Mouse (Mus musculus) heart, embryonic 12.5 days (tissue): ENCODE results near the gene Bet1l. TPM values are rescaled to one million over a fixed set of nuclear protein-coding genes. Genes with fewer than 3 reads are reported as not detected.
A peak's percentile ranks its signal among the peaks of the same experiment; 100 is the strongest.
"Not testable (repeated sequence)": the region's sequence is repeated elsewhere in the genome, so short reads cannot be mapped to it uniquely, and the experiment has no call there.

Experiments
- ATAC-seq: fragments of 200-750 bp; cut with Nextera tagmentation; 2 replicates; pipeline ENCODE4 v1.8.0; 2017; ENCODE audit warnings: moderate TSS enrichment, moderate library complexity; ENCODE audit not compliant: insufficient number of reproducible peaks, low FRiP score
- H3K27ac ChIP-seq: fragments of 300-500 bp; sonication (generic); 2 replicates; pipeline ENCODE4 v1.5.1; 2016; ENCODE audit warnings: mild to moderate bottlenecking, moderate library complexity; ENCODE audit not compliant: poor library complexity, severe bottlenecking
- H3K27me3 ChIP-seq: fragments of 300-500 bp; sonication (generic); replicated peaks from 2 replicates; pipeline ENCODE4 v1.6.1; 2016; ENCODE audit warnings: mild to moderate bottlenecking, moderate library complexity
- H3K36me3 ChIP-seq: fragments of 300-500 bp; sonication (generic); 2 replicates; pipeline ENCODE4 v1.6.1; 2016; ENCODE audit warnings: mild to moderate bottlenecking, moderate library complexity
- H3K4me1 ChIP-seq: fragments of 300-500 bp; sonication (generic); replicated peaks from 2 replicates; pipeline ENCODE4 v1.6.1; 2016; ENCODE audit warnings: mild to moderate bottlenecking
- H3K4me2 ChIP-seq: fragments of 300-500 bp; sonication (generic); 2 replicates; pipeline ENCODE4 v1.6.1; 2016; ENCODE audit warnings: mild to moderate bottlenecking, moderate library complexity
- H3K4me3 ChIP-seq: fragments of 300-500 bp; sonication (generic); 2 replicates; pipeline ENCODE4 v1.5.1; 2016; ENCODE audit warnings: mild to moderate bottlenecking
- H3K9ac ChIP-seq: fragments of 300-500 bp; sonication (generic); 2 replicates; pipeline ENCODE4 v1.6.1; 2016; ENCODE audit warnings: mild to moderate bottlenecking, moderate library complexity
- H3K9me3 ChIP-seq: fragments of 300-500 bp; sonication (generic); replicated peaks from 2 replicates; pipeline ENCODE4 v1.6.1; 2016; ENCODE audit warnings: mild to moderate bottlenecking, moderate library complexity
- WGBS: fragments of 180-500 bp; shearing (Covaris S2); methylation state at CpG from one replicate; pipeline ENCODE4 v1.1.7; 2016; 5-methylcytosine and 5-hydroxymethylcytosine counted together
- polyA plus RNA-seq: library from polyadenylated mRNA; unstranded; fragments of >200 nt; fragmentation: Nextera tagmentation; extraction: Ambion mirVana; gene quantifications from 2 replicates; pipeline ENCODE4 v1.2.1, GENCODE M21; 2016

The Bet1l gene
- polyA plus RNA-seq, 1 experiment from 2014 or later: 27.7 TPM

DNA sequence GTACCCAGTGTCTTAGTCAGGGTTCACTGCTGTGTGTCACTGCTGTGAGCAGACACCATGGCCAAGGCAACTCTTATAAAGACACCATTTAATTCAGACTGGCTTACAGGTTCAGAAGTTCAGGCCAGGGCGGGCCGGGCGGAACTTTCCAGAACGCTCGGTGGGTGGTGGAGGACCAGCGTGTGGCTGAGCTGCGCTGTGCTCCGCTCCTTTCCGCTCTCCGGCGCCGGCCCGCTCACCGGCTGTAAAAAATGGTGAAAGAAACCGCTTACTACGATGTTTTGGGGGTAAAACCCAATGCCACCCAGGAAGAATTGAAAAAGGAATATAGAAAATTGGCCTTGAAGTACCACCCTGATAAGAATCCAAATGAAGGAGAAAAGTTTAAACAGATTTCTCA is 33.3 kb upstream of the Bet1l start:
- not testable (repeated sequence) for ATAC-seq
- 97% methylated on average over 16 of the region's 16 CpGs for WGBS

DNA sequence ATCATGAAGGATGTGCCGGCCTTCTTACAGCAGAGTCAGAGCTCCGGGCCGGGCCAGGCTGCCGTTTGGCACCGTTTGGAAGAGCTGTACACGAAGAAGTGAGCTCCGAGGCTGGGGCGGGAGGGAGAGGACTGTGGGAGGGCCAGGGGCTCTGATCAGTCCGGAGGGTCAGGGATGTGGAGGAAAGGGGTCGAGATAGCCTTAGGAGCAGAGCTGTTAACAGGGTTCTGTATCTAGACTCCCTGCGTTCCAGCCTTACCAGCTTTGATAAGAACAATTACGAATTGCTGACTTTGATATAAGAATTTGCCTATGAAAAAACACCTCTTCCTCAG is 25.1 kb upstream of the Bet1l start:
- peak overlapping the region; percentile 93 for H3K9ac ChIP-seq
- WGBS: 0% methylated on average over 12 of the region's 12 CpGs
- peaks cover 33% of the 10 kb centered on the region for H3K36me3 ChIP-seq
- peaks cover 21% of the 10 kb centered on the region for H3K4me1 ChIP-seq
- H3K4me2 ChIP-seq: peak overlapping the region; percentile 85
- no peaks in the 10 kb centered on the region for H3K9me3 ChIP-seq
- peak; percentile 29 for ATAC-seq
- peak overlapping the region; percentile 98 for H3K4me3 ChIP-seq
- peak overlapping the region; percentile 91; the same call in 1 of the 2 replicates for H3K27ac ChIP-seq
- no peaks in the 10 kb centered on the region for H3K27me3 ChIP-seq

More for the DNA sequence above, 33.3 kb upstream of the Bet1l start:
- not testable (repeated sequence) for H3K9me3 ChIP-seq, H3K4me3 ChIP-seq, H3K4me1 ChIP-seq, H3K4me2 ChIP-seq, H3K9ac ChIP-seq, H3K27me3 ChIP-seq, H3K27ac ChIP-seq
- peaks cover 74% of the 10 kb centered on the region for H3K36me3 ChIP-seq

- WGBS: under 1% methylated on average over 59 of the region's 59 CpGs
- Histone ChIP-seq H3K9ac (peak within 1 kb of the TSS; percentile 93), H3K4me2 (peak within 1 kb of the TSS; percentile 85), H3K9me3 (no peaks in the 10 kb centered on the region), H3K27me3 (no peaks in the 10 kb centered on the region), H3K36me3 (peaks cover 33% of the 10 kb centered on the region), H3K4me1 (peaks cover 21% of the 10 kb centered on the region), H3K27ac (peak within 1 kb of the TSS; percentile 91), H3K4me3 (peak within 1 kb of the TSS; percentile 98)
- ATAC-seq: peak; percentile 98
Measured at GRCm38 (mm10) chr7:140881696-140882468, 24.5 kb upstream of the Bet1l start, which contains the start of the genes Psmd13 and Sirt3. Psmd13 (plus strand) TSS chr7:140881968. Sirt3 (minus strand) TSS chr7:140882309.

GRCm38 (mm10) chr7:140880865-140881515 is 23.6 kb upstream of the Bet1l start:
- H3K27me3 ChIP-seq: no peaks in the 10 kb centered on the region

DNA sequence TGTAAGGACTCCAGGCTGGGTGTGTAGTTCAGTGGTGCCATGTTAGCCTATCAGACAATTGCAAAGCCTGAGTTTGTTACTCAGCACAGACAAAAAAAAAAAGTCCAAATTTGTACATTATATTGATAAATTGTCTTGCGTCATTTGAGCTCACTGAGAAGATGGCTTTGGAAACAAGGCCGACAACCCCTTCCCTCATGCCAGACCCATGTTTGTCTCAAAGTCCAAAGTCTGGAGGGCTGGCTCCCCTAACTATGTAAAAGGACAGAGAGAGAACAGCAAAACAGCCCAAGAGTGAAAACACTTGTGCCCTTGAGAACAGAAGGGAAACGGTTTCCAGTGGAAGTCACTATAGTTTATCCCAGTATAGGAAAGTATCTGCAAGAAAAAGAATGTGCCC is 23.0 kb upstream of the Bet1l start:
- no peak for ATAC-seq
- H3K4me3 ChIP-seq: no peak overlapping the region
- peaks cover 38% of the 10 kb centered on the region for H3K36me3 ChIP-seq
- peak overlapping the region; percentile 50 for H3K4me2 ChIP-seq
- peak overlapping the region; percentile 14; the same call in 1 of the 2 replicates for H3K27ac ChIP-seq
- no peaks in the 10 kb centered on the region for H3K27me3 ChIP-seq
- peaks cover 21% of the 10 kb centered on the region for H3K4me1 ChIP-seq
- H3K9ac ChIP-seq: no peak overlapping the region
- WGBS: 85% methylated on average over 3 of the region's 3 CpGs
- H3K9me3 ChIP-seq: no peaks in the 10 kb centered on the region

More at GRCm38 (mm10) chr7:140880865-140881515, 23.6 kb upstream of the Bet1l start:
- peak overlapping the region; percentile 91; the same call in 1 of the 2 replicates for H3K27ac ChIP-seq
- H3K4me3 ChIP-seq: peak overlapping the region; percentile 98
- no peaks in the 10 kb centered on the region for H3K9me3 ChIP-seq
- 16% methylated on average over 8 of the region's 8 CpGs for WGBS
- ATAC-seq: no peak
- peaks cover 33% of the 10 kb centered on the region for H3K36me3 ChIP-seq
- peaks cover 21% of the 10 kb centered on the region for H3K4me1 ChIP-seq
- peak overlapping the region; percentile 85 for H3K4me2 ChIP-seq
- peak overlapping the region; percentile 26; the same call in 1 of the 2 replicates for H3K9ac ChIP-seq

DNA sequence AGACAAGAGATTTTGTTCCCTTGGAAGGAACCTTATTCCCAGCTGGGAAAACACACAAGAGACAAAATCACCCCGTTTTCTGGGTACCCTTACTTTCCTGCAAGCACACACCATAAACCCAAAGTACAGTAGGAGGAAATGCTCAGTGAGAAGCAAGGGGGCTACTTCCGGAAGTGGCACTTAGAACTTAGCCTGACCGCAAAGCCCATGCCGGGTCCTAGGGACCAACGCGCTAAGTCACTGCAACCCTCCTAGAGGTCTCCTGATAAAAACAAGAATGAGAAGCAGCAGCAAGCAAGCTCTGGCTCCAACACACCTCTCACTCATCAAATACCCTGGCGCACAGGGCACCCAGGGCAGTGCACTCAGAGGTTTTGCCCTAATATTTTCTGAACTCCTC is 22.0 kb upstream of the Bet1l start:
- H3K36me3 ChIP-seq: peaks cover 42% of the 10 kb centered on the region
- H3K4me2 ChIP-seq: no peak overlapping the region
- no peak for ATAC-seq
- no peaks in the 10 kb centered on the region for H3K27me3 ChIP-seq
- no peak overlapping the region for H3K9ac ChIP-seq
- peaks cover 21% of the 10 kb centered on the region for H3K4me1 ChIP-seq
- WGBS: 81% methylated on average over 7 of the region's 7 CpGs
- no peak overlapping the region for H3K4me3 ChIP-seq
- no peak overlapping the region for H3K27ac ChIP-seq
- H3K9me3 ChIP-seq: no peaks in the 10 kb centered on the region

- no peak overlapping the region for H3K4me3 ChIP-seq
- H3K4me1 ChIP-seq: 0 out of 2 replicates have a peak, but pooled peaks cover 11% of the 10 kb centered on the region
- H3K4me2 ChIP-seq: no peak overlapping the region
- ATAC-seq: no peak
- no peaks in the 10 kb centered on the region for H3K9me3 ChIP-seq
- no peak overlapping the region for H3K27ac ChIP-seq
- H3K27me3 ChIP-seq: no peaks in the 10 kb centered on the region
- H3K9ac ChIP-seq: no peak overlapping the region
- peaks cover 53% of the 10 kb centered on the region for H3K36me3 ChIP-seq
- 77% methylated on average over 6 of the region's 6 CpGs for whole genome bisulfite sequencing
Measured at GRCm38 (mm10) chr7:140877364-140877763, 20.0 kb upstream of the Bet1l start.

DNA sequence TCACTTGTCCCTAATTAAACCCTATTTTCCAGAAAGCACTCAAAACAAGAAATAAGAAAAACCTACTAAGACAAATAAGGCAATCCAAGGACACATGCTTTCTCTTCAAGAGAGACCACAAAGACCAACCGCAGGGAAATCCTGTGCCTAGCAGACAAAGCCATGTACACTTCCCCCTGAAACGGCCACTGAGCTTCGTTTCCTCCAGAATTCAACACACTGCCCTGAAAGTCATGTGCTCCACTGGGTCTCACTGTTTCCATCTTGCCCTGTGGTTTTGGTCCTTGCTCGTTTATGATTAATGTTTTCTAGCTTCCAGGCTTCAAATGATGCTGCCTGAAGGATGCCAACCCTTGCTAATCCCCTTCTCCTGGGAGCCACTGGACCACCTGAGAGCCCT is 16.8 kb upstream of the Bet1l start:
- Histone ChIP-seq H3K4me1 (0 out of 2 replicates have a peak, but pooled peaks cover 4% of the 10 kb centered on the region), H3K9me3 (no peaks in the 10 kb centered on the region), H3K27ac (no peak overlapping the region), H3K36me3 (peaks cover 73% of the 10 kb centered on the region), H3K27me3 (no peaks in the 10 kb centered on the region), H3K4me3 (no peak overlapping the region), H3K4me2 (no peak overlapping the region), H3K9ac (no peak overlapping the region)
- WGBS: 87% methylated on average over 4 of the region's 4 CpGs
- ATAC-seq: no peak

DNA sequence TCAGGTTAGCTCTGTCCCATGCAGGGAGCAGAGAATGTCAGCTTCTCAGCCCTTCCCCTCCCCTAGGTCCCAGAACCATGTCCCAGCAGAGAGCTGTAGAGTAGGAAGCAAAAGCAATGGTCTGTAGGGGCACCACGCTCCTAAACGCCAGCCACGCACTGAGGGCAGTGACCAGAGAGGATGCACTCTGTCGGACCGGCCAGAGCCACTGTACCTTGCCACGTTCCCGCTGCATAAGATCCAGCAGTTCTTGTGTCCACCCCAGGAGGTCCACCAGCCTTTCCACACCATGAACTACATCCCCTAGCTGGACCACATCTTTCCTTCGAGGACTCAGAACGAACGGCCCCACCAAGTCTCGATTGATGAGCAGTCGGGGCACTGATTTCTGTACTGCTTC is 7.4 kb upstream of the Bet1l start:
- no peaks in the 10 kb centered on the region for H3K9me3 ChIP-seq
- no peaks in the 10 kb centered on the region for H3K4me1 ChIP-seq
- H3K9ac ChIP-seq: no peak overlapping the region
- WGBS: 89% methylated on average over 12 of the region's 12 CpGs
- no peaks in the 10 kb centered on the region for H3K27me3 ChIP-seq
- no peak for ATAC-seq
- no peak overlapping the region for H3K27ac ChIP-seq
- H3K36me3 ChIP-seq: peaks cover 84% of the 10 kb centered on the region
- H3K4me2 ChIP-seq: no peak overlapping the region
- H3K4me3 ChIP-seq: no peak overlapping the region

GRCm38 (mm10) chr7:140860728-140861127 is 3.4 kb upstream of the Bet1l start:
- H3K36me3 ChIP-seq: peaks cover 71% of the 10 kb centered on the region
- WGBS: 91% methylated on average over 5 of the region's 5 CpGs
- H3K9me3 ChIP-seq: no peaks in the 10 kb centered on the region
- peaks cover 13% of the 10 kb centered on the region for H3K4me1 ChIP-seq
- no peak overlapping the region for H3K27ac ChIP-seq
- no peak overlapping the region for H3K9ac ChIP-seq
- H3K4me3 ChIP-seq: no peak overlapping the region
- ATAC-seq: no peak
- no peaks in the 10 kb centered on the region for H3K27me3 ChIP-seq
- H3K4me2 ChIP-seq: no peak overlapping the region

- no peak overlapping the region for H3K4me3 ChIP-seq
- 78% methylated on average over 6 of the region's 6 CpGs for WGBS
- no peaks in the 10 kb centered on the region for H3K9me3 ChIP-seq
- no peaks in the 10 kb centered on the region for H3K27me3 ChIP-seq
- ATAC-seq: no peak
- no peak overlapping the region for H3K4me2 ChIP-seq
- no peak overlapping the region for H3K27ac ChIP-seq
- peaks cover 67% of the 10 kb centered on the region for H3K36me3 ChIP-seq
- peaks cover 19% of the 10 kb centered on the region for H3K4me1 ChIP-seq
- H3K9ac ChIP-seq: no peak overlapping the region
Measured at GRCm38 (mm10) chr7:140859997-140860396, 2.6 kb upstream of the Bet1l start.
